Mouse (Mus musculus) forebrain, postnatal 0 days (tissue): Measurements from ENCODE around the gene Psg23. TPM values are rescaled to one million over a fixed set of nuclear protein-coding genes. Genes with fewer than 3 reads are reported as not detected.
"Not testable (repeated sequence)": the region's sequence is repeated elsewhere in the genome, so short reads cannot be mapped to it uniquely, and the experiment has no call there.

Experiments
- ATAC-seq: fragments of 200-750 bp; cut with Nextera tagmentation; 2 replicates; pipeline ENCODE4 v1.8.0; 2017; ENCODE audit warnings: mild to moderate bottlenecking, moderate library complexity
- DNase-seq: peaks from one replicate; pipeline ENCODE4 v3.0.0-alpha.2; 2015
- H3K27ac ChIP-seq: fragments of 300-500 bp; sonication (generic); 2 replicates; pipeline ENCODE4 v1.5.1; 2014; ENCODE audit warnings: low read depth, mild to moderate bottlenecking, antibody characterized with exemption, low read length, moderate library complexity, mixed read lengths
- H3K27me3 ChIP-seq: fragments of 300-500 bp; sonication (generic); 2 replicates; pipeline ENCODE4 v1.6.1; 2014; ENCODE audit warnings: mild to moderate bottlenecking, low read length, mixed read lengths; ENCODE audit not compliant: insufficient read depth
- H3K36me3 ChIP-seq: fragments of 300-500 bp; sonication (generic); 2 replicates; pipeline ENCODE4 v1.6.1; 2014; ENCODE audit warnings: mild to moderate bottlenecking, moderate library complexity; ENCODE audit not compliant: insufficient read depth
- H3K4me1 ChIP-seq: fragments of 300-500 bp; sonication (generic); 2 replicates; pipeline ENCODE4 v1.6.1; 2014; ENCODE audit warnings: antibody characterized with exemption; ENCODE audit not compliant: insufficient read depth
- H3K4me2 ChIP-seq: fragments of 300-500 bp; sonication (generic); 2 replicates; pipeline ENCODE4 v1.6.1; 2014; ENCODE audit warnings: low read depth, mild to moderate bottlenecking, moderate library complexity
- H3K4me3 ChIP-seq: fragments of 300-500 bp; sonication (generic); 2 replicates; pipeline ENCODE4 v1.5.1; 2014; ENCODE audit warnings: low read depth, low read length, mixed read lengths
- H3K9ac ChIP-seq: fragments of 300-500 bp; sonication (generic); 2 replicates; pipeline ENCODE4 v1.6.1; 2014; ENCODE audit warnings: mild to moderate bottlenecking
- H3K9me3 ChIP-seq: fragments of 300-500 bp; sonication (generic); 2 replicates; pipeline ENCODE4 v1.6.1; 2016; ENCODE audit warnings: low read length
- CTCF ChIP-seq: sonication (generic); IDR thresholded peaks from 2 replicates; pipeline ENCODE4 v1.5.1; 2016; ENCODE audit warnings: antibody characterized with exemption, control low read depth, low read depth
- WGBS: fragments of 180-500 bp; shearing (Covaris S2); extraction: QIAGEN DNeasy Blood & Tissue Kit; methylation state at CpG from one replicate; pipeline ENCODE4 v1.1.7; 2014; 5-methylcytosine and 5-hydroxymethylcytosine counted together
- polyA plus RNA-seq: library from polyadenylated mRNA; unstranded; fragments of >200 nt; fragmentation: Nextera tagmentation; extraction: Ambion mirVana; gene quantifications from 2 replicates; pipeline ENCODE4 v1.2.1, GENCODE M21; 2015
- total RNA-seq: library from RNA; depleted of rRNA; stranded (reverse); fragments of >200 nt; gene quantifications from 2 replicates; pipeline ENCODE4 v1.2.3, GENCODE M21; 2014; rRNA removed

The Psg23 gene
- total RNA-seq = not detected in 2 replicates
- polyA plus RNA-seq = not detected in 2 replicates

- H3K4me2 ChIP-seq, DNase-seq: not testable (repeated sequence)
Measured at GRCm38 (mm10) chr7:18616401-18616800, at the start of gene Psg23. TSS of gene Psg23 (minus strand) at chr7:18616501.

GRCm38 (mm10) chr7:18656625-18657024 is 40.3 kb upstream of the Psg23 start, which contains the start of gene Psg21:
TSS of gene Psg21 (minus strand) at chr7:18656725.
- DNase-seq, H3K4me3 ChIP-seq: not testable (repeated sequence)
- WGBS = 54% methylated on average over 1 of the region's 2 CpGs

More at GRCm38 (mm10) chr7:18616401-18616800, at the start of gene Psg23:
- 25% methylated on average over 1 of the region's 2 CpGs for WGBS
- H3K9me3 ChIP-seq, H3K27me3 ChIP-seq, H3K4me3 ChIP-seq, H3K4me1 ChIP-seq, ATAC-seq, H3K36me3 ChIP-seq, H3K9ac ChIP-seq, H3K27ac ChIP-seq: not testable (repeated sequence)

GRCm38 (mm10) chr7:18626921-18627320 is 10.6 kb upstream of the Psg23 start:
- not testable (repeated sequence) for H3K9me3 ChIP-seq, H3K4me3 ChIP-seq, H3K4me1 ChIP-seq, ATAC-seq, H3K36me3 ChIP-seq, H3K27ac ChIP-seq, DNase-seq, H3K9ac ChIP-seq, H3K27me3 ChIP-seq, H3K4me2 ChIP-seq
- WGBS = 82% methylated on average over 8 of the region's 8 CpGs

More at GRCm38 (mm10) chr7:18656625-18657024, 40.3 kb upstream of the Psg23 start, which contains the start of gene Psg21:
- not testable (repeated sequence) for H3K4me1 ChIP-seq, H3K27me3 ChIP-seq, H3K36me3 ChIP-seq, H3K4me2 ChIP-seq, H3K9ac ChIP-seq, ATAC-seq, H3K27ac ChIP-seq, H3K9me3 ChIP-seq

- H3K36me3 ChIP-seq = no peaks in the 10 kb centered on the region
- H3K4me2 ChIP-seq = no peak within 1 kb of the TSS
- ATAC-seq (no peak), DNase-seq (no peak)
- WGBS = 75% methylated on average over 3 of the region's 3 CpGs
- H3K27me3 ChIP-seq = no peaks in the 10 kb centered on the region
- no peaks in the 10 kb centered on the region for H3K9me3 ChIP-seq
- no peak within 1 kb of the TSS for H3K27ac ChIP-seq
- no peak within 1 kb of the TSS for H3K9ac ChIP-seq
- TF ChIP-seq CTCF = no peak
- no peaks in the 10 kb centered on the region for H3K4me1 ChIP-seq
- H3K4me3 ChIP-seq = no peak within 1 kb of the TSS
Measured at GRCm38 (mm10) chr7:18567205-18567604, 49.1 kb downstream of the Psg23 start, which contains the start of gene Psg27. TSS of gene Psg27 (minus strand) at chr7:18567305.

- DNase-seq (no peak), ATAC-seq (no peak)
- Histone ChIP-seq H3K4me1 (no peaks in the 10 kb centered on the region), H3K9ac (no peak overlapping the region), H3K36me3 (no peaks in the 10 kb centered on the region), H3K27me3 (no peaks in the 10 kb centered on the region), H3K4me3 (no peak overlapping the region), H3K27ac (no peak overlapping the region), H3K9me3 (no peaks in the 10 kb centered on the region), H3K4me2 (no peak overlapping the region)
- TF ChIP-seq CTCF = no peak
Measured at GRCm38 (mm10) chr7:18559850-18560249, 56.5 kb downstream of the Psg23 start.

Other genes with a start within 250 kb of the Psg23 start
- gene Psg28, start 184.5 kb downstream of the Psg23 start, total RNA-seq = not detected in 2 replicates
- gene Psg28, start 184.5 kb downstream of the Psg23 start, polyA plus RNA-seq = not detected in 2 replicates
- gene Psg26, start 132.3 kb downstream of the Psg23 start, total RNA-seq = not detected in 2 replicates
- not detected in 2 replicates for gene Psg26, start 132.3 kb downstream of the Psg23 start, polyA plus RNA-seq
- not detected in 2 replicates for gene Psg25, start 84.2 kb downstream of the Psg23 start, total RNA-seq
- gene Psg25, start 84.2 kb downstream of the Psg23 start, polyA plus RNA-seq = not detected in 2 replicates
- not detected in 2 replicates for gene Psg27, start 49.2 kb downstream of the Psg23 start, total RNA-seq
- not detected in 2 replicates for gene Psg27, start 49.2 kb downstream of the Psg23 start, polyA plus RNA-seq
- not detected in 2 replicates for gene Psg21, start 40.2 kb upstream of the Psg23 start, total RNA-seq
- gene Psg21, start 40.2 kb upstream of the Psg23 start, polyA plus RNA-seq = not detected in 2 replicates
- not detected in 2 replicates for gene Psg20, start 69.7 kb upstream of the Psg23 start, total RNA-seq
- gene Psg20, start 69.7 kb upstream of the Psg23 start, polyA plus RNA-seq = not detected in 2 replicates
- gene Psg22, start 101.6 kb upstream of the Psg23 start, total RNA-seq = not detected in 2 replicates
- not detected in 2 replicates for gene Psg22, start 101.6 kb upstream of the Psg23 start, polyA plus RNA-seq
- not detected in 2 replicates for gene Psg19, start 182.0 kb upstream of the Psg23 start, total RNA-seq
- not detected in 2 replicates for gene Psg19, start 182.0 kb upstream of the Psg23 start, polyA plus RNA-seq
- not detected in 2 replicates for gene Psg17, start 205.1 kb upstream of the Psg23 start, total RNA-seq
- gene Psg17, start 205.1 kb upstream of the Psg23 start, polyA plus RNA-seq = not detected in 2 replicates
- 0.95 and 2.1 TPM in 2 replicates for gene Mill2, start 223.5 kb upstream of the Psg23 start, total RNA-seq
- 0.53 and 0.54 TPM in 2 replicates for gene Mill2, start 223.5 kb upstream of the Psg23 start, polyA plus RNA-seq